Mouse (Mus musculus) lung, adult 2 months (tissue): ENCODE results near the gene Nebl.

ENCODE experiments used
- CTCF ChIP-seq: fragments of 200-500 bp; IDR thresholded peaks from 2 replicates; pipeline ENCODE4 v1.5.1; 2011; ENCODE audit warnings: mild to moderate bottlenecking, low read length, control low read depth; ENCODE audit not compliant: insufficient read depth
- POLR2A ChIP-seq: fragments of 200-500 bp; IDR thresholded peaks from 2 replicates; pipeline ENCODE4 v1.6.1; 2011; ENCODE audit warnings: low read depth, mild to moderate bottlenecking, control low read depth, low read length, borderline replicate concordance; ENCODE audit errors: extremely low read depth

DNA sequence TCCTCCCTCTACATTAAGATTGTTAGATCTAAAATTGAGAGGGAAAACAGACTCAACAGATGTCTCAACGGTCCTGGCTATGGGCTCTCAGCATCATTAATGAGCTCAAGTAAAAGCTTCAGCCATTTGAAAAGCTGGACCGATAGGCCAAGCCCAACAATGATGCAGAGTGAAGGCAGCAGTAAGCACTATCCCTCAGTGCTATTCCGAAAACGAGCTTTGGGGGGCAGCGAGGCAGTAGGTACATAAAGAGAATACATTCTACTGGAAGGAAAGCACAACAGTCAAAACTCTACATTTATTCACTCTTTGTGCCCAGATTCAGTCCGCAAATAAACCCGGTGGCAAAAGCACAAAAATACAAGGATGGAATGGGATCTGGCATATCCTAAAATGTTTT lies 87.4 kb downstream of the Nebl start:
- no peak for TF ChIP-seq POLR2A
- no peak for TF ChIP-seq CTCF
